Mouse (Mus musculus): ENCODE results near the gene Gm38655.
"Not testable (repeated sequence)": the region's sequence is repeated elsewhere in the genome, so short reads cannot be mapped to it uniquely, and the experiment has no call there.

Gm38655 gene

GRCm38 (mm10) chr17:25165970-25166671, 9.2 kb downstream of the Gm38655 start:
- DNase-seq: no peak

- no peak for DNase-seq
These were observed 10.5 kb downstream of the Gm38655 start for GRCm38 (mm10) chr17:25164770-25165169.

- DNase-seq: no peak
These were observed 11.9 kb downstream of the Gm38655 start for GRCm38 (mm10) chr17:25163387-25163786.

- no peak for DNase-seq
These were observed 13.1 kb downstream of the Gm38655 start, which contains the start of gene Ccdc154 for GRCm38 (mm10) chr17:25162161-25162560. TSS of gene Ccdc154 (plus strand) at chr17:25162461.

GRCm38 (mm10) chr17:25139960-25140359, 35.3 kb downstream of the Gm38655 start:
- no peak for DNase-seq

- DNase-seq: no peak
These were observed 36.5 kb downstream of the Gm38655 start for GRCm38 (mm10) chr17:25138803-25139202.

- DNase-seq: no peak
These were observed 39.6 kb downstream of the Gm38655 start for GRCm38 (mm10) chr17:25135622-25136021.

GRCm38 (mm10) chr17:25133275-25133698, 42.0 kb downstream of the Gm38655 start, which contains the start of gene Clcn7:
TSS of gene Clcn7 (plus strand) at chr17:25133391.
- DNase-seq: peak; percentile 95 to 97

- DNase-seq: no peak
These were observed 45.2 kb downstream of the Gm38655 start for GRCm38 (mm10) chr17:25130060-25130459.

- no peak for DNase-seq
These were observed 47.6 kb downstream of the Gm38655 start for GRCm38 (mm10) chr17:25127681-25128080.

GRCm38 (mm10) chr17:25127079-25127478, 48.2 kb downstream of the Gm38655 start:
- DNase-seq: no peak

GRCm38 (mm10) chr17:25125442-25126060, 49.7 kb downstream of the Gm38655 start:
- not testable (repeated sequence) for DNase-seq

- no peak for DNase-seq
These were observed 51.3 kb downstream of the Gm38655 start for GRCm38 (mm10) chr17:25123979-25124378.
